Mouse (Mus musculus): ENCODE measurements around the gene Olfr1424. TPM values are rescaled to one million over a fixed set of nuclear protein-coding genes. Genes with fewer than 3 reads are reported as not detected.

The Olfr1424 gene
- polyA plus RNA-seq, 1 experiment: not detected

GRCm38 (mm10) chr19:12013228-12013627 is 49.3 kb downstream of the Olfr1424 start:
- TF ChIP-seq CTCF (IDR thresholded peaks at IDR 0.05; ENCODE audit: extremely low read depth, insufficient read length, insufficient replicate concordance, low read depth, low read length): no peak
- peak; percentile 52; the same call in 1 of the 2 replicates for TF ChIP-seq POLR2A (IDR thresholded peaks at IDR 0.05; ENCODE audit: low read depth, low read length)
- Histone ChIP-seq H3K27ac (ENCODE audit: insufficient read depth, low read depth, low read length) (peak overlapping the region; percentile 71), H3K4me3 (ENCODE audit: low read depth, low read length) (peak overlapping the region; percentile 2), H3K4me1 (ENCODE audit: control insufficient read depth, insufficient read depth, insufficient read length, low read length) (no peaks in the 10 kb centered on the region), H3K27me3 (ENCODE audit: control insufficient read depth, insufficient read depth, low read length) (no peaks in the 10 kb centered on the region), H3K36me3 (ENCODE audit: control insufficient read depth, insufficient read depth, low read length) (no peaks in the 10 kb centered on the region)
- WGBS: 1% methylated on average over 12 of the region's 12 CpGs

GRCm38 (mm10) chr19:12012615-12013014 is 49.9 kb downstream of the Olfr1424 start:
- TF ChIP-seq POLR2A (IDR thresholded peaks at IDR 0.05; ENCODE audit: low read depth, low read length) (no peak), CTCF (IDR thresholded peaks at IDR 0.05; ENCODE audit: extremely low read depth, insufficient read length, insufficient replicate concordance, low read depth, low read length) (no peak)
- Histone ChIP-seq H3K4me1 (ENCODE audit: control insufficient read depth, insufficient read depth, insufficient read length, low read length) (no peaks in the 10 kb centered on the region), H3K4me3 (ENCODE audit: low read depth, low read length) (peak overlapping the region; percentile 56), H3K27ac (ENCODE audit: insufficient read depth, low read depth, low read length) (0 out of 2 replicates have a peak overlapping the region, but pooled peaks have one; percentile 30), H3K36me3 (ENCODE audit: control insufficient read depth, insufficient read depth, low read length) (no peaks in the 10 kb centered on the region), H3K27me3 (ENCODE audit: control insufficient read depth, insufficient read depth, low read length) (no peaks in the 10 kb centered on the region)
- under 1% methylated on average over 10 of the region's 10 CpGs for WGBS

GRCm38 (mm10) chr19:12011560-12012556 is 50.6 kb downstream of the Olfr1424 start:
- peak overlapping the region; percentile 88 for H3K4me3 ChIP-seq (ENCODE audit: low read depth, low read length)
- TF ChIP-seq POLR2A (IDR thresholded peaks at IDR 0.05; ENCODE audit: low read depth, low read length): peak; percentile 31; the same call in 1 of the 2 replicates
- TF ChIP-seq CTCF (IDR thresholded peaks at IDR 0.05; ENCODE audit: extremely low read depth, insufficient read length, insufficient replicate concordance, low read depth, low read length): peak; percentile 93
- 0 out of 2 replicates have a peak, but pooled peaks cover 2% of the 10 kb centered on the region for H3K4me1 ChIP-seq (ENCODE audit: control insufficient read depth, insufficient read depth, insufficient read length, low read length)
- H3K27ac ChIP-seq (ENCODE audit: insufficient read depth, low read depth, low read length): peak overlapping the region; percentile 97
- no peaks in the 10 kb centered on the region for H3K36me3 ChIP-seq (ENCODE audit: control insufficient read depth, insufficient read depth, low read length)
- H3K27me3 ChIP-seq (ENCODE audit: control insufficient read depth, insufficient read depth, low read length): no peaks in the 10 kb centered on the region
- under 1% methylated on average over 49 of the region's 49 CpGs for WGBS

GRCm38 (mm10) chr19:12010916-12011559 is 51.4 kb downstream of the Olfr1424 start:
- Histone ChIP-seq H3K4me1 (ENCODE audit: control insufficient read depth, insufficient read depth, insufficient read length, low read length) (peaks cover 5% of the 10 kb centered on the region; the same call in 1 of the 2 replicates), H3K27ac (ENCODE audit: insufficient read depth, low read depth, low read length) (peak overlapping the region; percentile 97), H3K36me3 (ENCODE audit: control insufficient read depth, insufficient read depth, low read length) (no peaks in the 10 kb centered on the region), H3K4me3 (ENCODE audit: low read depth, low read length) (peak overlapping the region; percentile 66), H3K27me3 (ENCODE audit: control insufficient read depth, insufficient read depth, low read length) (no peaks in the 10 kb centered on the region)
- under 1% methylated on average over 26 of the region's 26 CpGs for WGBS
- TF ChIP-seq CTCF (IDR thresholded peaks at IDR 0.05; ENCODE audit: extremely low read depth, insufficient read length, insufficient replicate concordance, low read depth, low read length) (no peak), POLR2A (IDR thresholded peaks at IDR 0.05; ENCODE audit: low read depth, low read length) (no peak)

- H3K27me3 ChIP-seq (ENCODE audit: control insufficient read depth, insufficient read depth, low read length): no peaks in the 10 kb centered on the region
- peak overlapping the region; percentile 66 for H3K4me3 ChIP-seq (ENCODE audit: low read depth, low read length)
- TF ChIP-seq POLR2A (IDR thresholded peaks at IDR 0.05; ENCODE audit: low read depth, low read length): peak; percentile 96
- TF ChIP-seq CTCF (IDR thresholded peaks at IDR 0.05; ENCODE audit: extremely low read depth, insufficient read length, insufficient replicate concordance, low read depth, low read length): 0 out of 2 replicates have a peak, but pooled peaks have one; percentile 12
- WGBS: 1% methylated on average over 24 of the region's 24 CpGs
- H3K27ac ChIP-seq (ENCODE audit: insufficient read depth, low read depth, low read length): peak overlapping the region; percentile 97
- H3K36me3 ChIP-seq (ENCODE audit: control insufficient read depth, insufficient read depth, low read length): no peaks in the 10 kb centered on the region
- peaks cover 5% of the 10 kb centered on the region; the same call in 1 of the 2 replicates for H3K4me1 ChIP-seq (ENCODE audit: control insufficient read depth, insufficient read depth, insufficient read length, low read length)
Observed at GRCm38 (mm10) chr19:12010281-12010771, 52.2 kb downstream of the Olfr1424 start.

- peak overlapping the region; percentile 97 for H3K27ac ChIP-seq (ENCODE audit: insufficient read depth, low read depth, low read length)
- TF ChIP-seq POLR2A (IDR thresholded peaks at IDR 0.05; ENCODE audit: low read depth, low read length): no peak
- TF ChIP-seq CTCF (IDR thresholded peaks at IDR 0.05; ENCODE audit: extremely low read depth, insufficient read length, insufficient replicate concordance, low read depth, low read length): no peak
- H3K27me3 ChIP-seq (ENCODE audit: control insufficient read depth, insufficient read depth, low read length): no peaks in the 10 kb centered on the region
- H3K4me1 ChIP-seq (ENCODE audit: control insufficient read depth, insufficient read depth, insufficient read length, low read length): peaks cover 5% of the 10 kb centered on the region; the same call in 1 of the 2 replicates
- peak overlapping the region; percentile 66 for H3K4me3 ChIP-seq (ENCODE audit: low read depth, low read length)
- WGBS: 2% methylated on average over 24 of the region's 24 CpGs
- H3K36me3 ChIP-seq (ENCODE audit: control insufficient read depth, insufficient read depth, low read length): no peaks in the 10 kb centered on the region
Observed at GRCm38 (mm10) chr19:12009501-12010280, 52.8 kb downstream of the Olfr1424 start.

Other genes with a start within 250 kb of the Olfr1424 start
- 12.7 and 38.0 TPM in 2 replicates for gene Stx3, start 243.3 kb downstream of the Olfr1424 start, polyA plus RNA-seq (2012; rRNA removed)
- not detected in 2 replicates for gene Olfr1417, start 223.5 kb downstream of the Olfr1424 start, polyA plus RNA-seq (2012; rRNA removed)
- not detected in 2 replicates for gene Olfr1418, start 201.6 kb downstream of the Olfr1424 start, polyA plus RNA-seq (2012; rRNA removed)
- not detected in 2 replicates for gene Olfr1419, start 187.6 kb downstream of the Olfr1424 start, polyA plus RNA-seq (2012; rRNA removed)
- gene Olfr1420, start 176.1 kb downstream of the Olfr1424 start, polyA plus RNA-seq (2012; rRNA removed): not detected in 2 replicates
- gene Patl1, start 150.3 kb downstream of the Olfr1424 start, polyA plus RNA-seq (2012; rRNA removed): 6.6 and 12.2 TPM in 2 replicates
- 7.0 and 12.0 TPM in 2 replicates for gene Osbp, start 96.7 kb downstream of the Olfr1424 start, polyA plus RNA-seq (2012; rRNA removed)
- gene Olfr1423, start 21.4 kb downstream of the Olfr1424 start, polyA plus RNA-seq (2012; rRNA removed): not detected in 2 replicates
- not detected in 2 replicates for gene Olfr1425, start 15.0 kb upstream of the Olfr1424 start, polyA plus RNA-seq (2012; rRNA removed)
- gene Olfr1426, start 29.3 kb upstream of the Olfr1424 start, polyA plus RNA-seq (2012; rRNA removed): not detected in 2 replicates
- not detected in 2 replicates for gene Olfr1427, start 40.7 kb upstream of the Olfr1424 start, polyA plus RNA-seq (2012; rRNA removed)
- not detected in 2 replicates for gene Olfr1428, start 53.2 kb upstream of the Olfr1424 start, polyA plus RNA-seq (2012; rRNA removed)
- not detected in 2 replicates for gene Olfr76, start 60.5 kb upstream of the Olfr1424 start, polyA plus RNA-seq (2012; rRNA removed)
- gene Olfr1555-ps1, start 107.4 kb upstream of the Olfr1424 start, polyA plus RNA-seq (2012; rRNA removed): not detected in 2 replicates
- not detected in 2 replicates for gene Olfr1431, start 138.0 kb upstream of the Olfr1424 start, polyA plus RNA-seq (2012; rRNA removed)
- gene Olfr1432, start 169.9 kb upstream of the Olfr1424 start, polyA plus RNA-seq (2012; rRNA removed): not detected in 2 replicates
- gene Olfr262, start 179.0 kb upstream of the Olfr1424 start, polyA plus RNA-seq (2012; rRNA removed): not detected in 2 replicates
- not detected in 2 replicates for gene Olfr235, start 198.3 kb upstream of the Olfr1424 start, polyA plus RNA-seq (2012; rRNA removed)
- not detected in 2 replicates for gene Olfr1434, start 217.2 kb upstream of the Olfr1424 start, polyA plus RNA-seq (2012; rRNA removed)
- gene Olfr1436, start 236.4 kb upstream of the Olfr1424 start, polyA plus RNA-seq (2012; rRNA removed): not detected in 2 replicates

Data from small intestine, adult 2 months (tissue).